Mouse (Mus musculus) embryonic facial prominence, embryonic 11.5 days (tissue): ENCODE data around the gene Parp6. TPM values are rescaled to one million over a fixed set of nuclear protein-coding genes. Genes with fewer than 3 reads are reported as not detected.
A peak's percentile ranks its signal among the peaks of the same experiment; 100 is the strongest.

Source experiments
- ATAC-seq: fragments of 200-750 bp; cut with Nextera tagmentation; replicated peaks from 2 replicates; pipeline ENCODE4 v1.8.0; 2017; ENCODE audit warnings: low read depth; ENCODE audit not compliant: insufficient number of reproducible peaks, low FRiP score, low TSS enrichment
- DNase-seq: peaks from one replicate; pipeline ENCODE4 v3.0.0-alpha.2; 2015; ENCODE audit warnings: low spot score
- H3K27ac ChIP-seq: fragments of 300-500 bp; sonication (generic); replicated peaks from 2 replicates; pipeline ENCODE4 v1.5.1; 2014; ENCODE audit warnings: mild to moderate bottlenecking, low read depth, low read length, control low read depth
- H3K27me3 ChIP-seq: fragments of 300-500 bp; sonication (generic); 2 replicates; pipeline ENCODE4 v1.6.1; 2014; ENCODE audit warnings: mild to moderate bottlenecking, low read length, moderate library complexity, mixed read lengths; ENCODE audit not compliant: control insufficient read depth, insufficient read depth
- H3K36me3 ChIP-seq: fragments of 300-500 bp; sonication (generic); replicated peaks from 2 replicates; pipeline ENCODE4 v1.6.1; 2014; ENCODE audit warnings: low read depth, mild to moderate bottlenecking, low read length, moderate library complexity, mixed read lengths; ENCODE audit not compliant: control insufficient read depth, insufficient read depth
- H3K4me1 ChIP-seq: fragments of 300-500 bp; sonication (generic); 2 replicates; pipeline ENCODE4 v1.6.1; 2014; ENCODE audit warnings: low read length, mixed read lengths; ENCODE audit not compliant: control insufficient read depth, insufficient read depth
- H3K4me2 ChIP-seq: fragments of 300-500 bp; sonication (generic); 2 replicates; pipeline ENCODE4 v1.6.1; 2014; ENCODE audit warnings: low read depth, mild to moderate bottlenecking, control low read depth, low read length, moderate library complexity
- H3K4me3 ChIP-seq: fragments of 300-500 bp; sonication (generic); 2 replicates; pipeline ENCODE4 v1.5.1; 2014; ENCODE audit warnings: low read depth, low read length, control low read depth
- H3K9ac ChIP-seq: fragments of 300-500 bp; sonication (generic); replicated peaks from 2 replicates; pipeline ENCODE4 v1.6.1; 2014; ENCODE audit warnings: mild to moderate bottlenecking, control low read depth, low read length
- H3K9me3 ChIP-seq: fragments of 300-500 bp; sonication (generic); replicated peaks from 2 replicates; pipeline ENCODE4 v1.6.1; 2016; ENCODE audit warnings: mild to moderate bottlenecking, low read length, inconsistent platforms, mixed read lengths; ENCODE audit not compliant: control insufficient read depth
- WGBS: fragments of 180-500 bp; shearing (Covaris S2); extraction: QIAGEN DNeasy Blood & Tissue Kit; methylation state at CpG from one replicate; pipeline ENCODE4 v1.1.7; 2014; 5-methylcytosine and 5-hydroxymethylcytosine counted together
- polyA plus RNA-seq: library from polyadenylated mRNA; unstranded; fragments of >200 nt; fragmentation: Nextera tagmentation; extraction: Ambion mirVana; gene quantifications from 2 replicates; pipeline ENCODE4 v1.2.1, GENCODE M21; 2014

The Parp6 gene
- polyA plus RNA-seq, 1 experiment from 2014 or later, result 36.8 TPM

- H3K9me3 ChIP-seq, result no peaks in the 10 kb centered on the region
- H3K4me2 ChIP-seq, result peak overlapping the region; percentile 81
- under 1% methylated on average over 64 of the region's 65 CpGs for WGBS
- H3K9ac ChIP-seq, result peak overlapping the region; percentile 78
- no peaks in the 10 kb centered on the region for H3K36me3 ChIP-seq
- peak overlapping the region; percentile 91 for H3K27ac ChIP-seq
- peaks cover 2% of the 10 kb centered on the region; the same call in 1 of the 2 replicates for H3K4me1 ChIP-seq
- peak; percentile 58 for ATAC-seq
- H3K4me3 ChIP-seq, result peak overlapping the region; percentile 63
- peak; percentile 94 for DNase-seq
- no peaks in the 10 kb centered on the region for H3K27me3 ChIP-seq
These were observed 39.8 kb downstream of the Parp6 start for GRCm38 (mm10) chr9:59656635-59657617.

DNA sequence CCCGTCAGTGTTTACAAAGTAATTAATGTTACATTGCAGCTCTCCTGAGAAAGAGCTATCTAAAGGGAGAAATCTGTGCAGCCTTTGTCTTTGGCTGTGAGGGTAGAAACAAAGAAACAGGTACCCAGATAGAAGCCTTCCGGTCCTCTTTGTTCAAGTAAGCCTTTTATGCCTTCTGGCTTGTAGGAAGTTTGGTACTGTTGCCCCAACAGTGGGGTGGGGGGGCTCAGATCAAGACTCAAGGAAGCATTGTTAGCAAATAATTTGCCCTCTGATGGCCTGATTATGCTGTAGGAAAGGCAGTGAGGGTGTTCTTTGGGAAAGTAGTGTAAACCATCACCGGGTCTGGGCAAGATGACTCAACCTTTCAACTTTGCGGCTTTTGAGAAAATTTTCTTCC lies 41.1 kb downstream of the Parp6 start:
- peaks cover 2% of the 10 kb centered on the region; the same call in 1 of the 2 replicates for H3K4me1 ChIP-seq
- peak overlapping the region; percentile 63 for H3K4me3 ChIP-seq
- peak overlapping the region; percentile 78 for H3K9ac ChIP-seq
- WGBS, result 3% methylated on average over 4 of the region's 4 CpGs
- no peak for ATAC-seq
- no peaks in the 10 kb centered on the region for H3K27me3 ChIP-seq
- H3K9me3 ChIP-seq, result no peaks in the 10 kb centered on the region
- H3K27ac ChIP-seq, result peak overlapping the region; percentile 91
- peak; percentile 34 for DNase-seq
- no peaks in the 10 kb centered on the region for H3K36me3 ChIP-seq
- peak overlapping the region; percentile 81 for H3K4me2 ChIP-seq

GRCm38 (mm10) chr9:59659036-59660026 lies 42.2 kb downstream of the Parp6 start:
- H3K27me3 ChIP-seq, result no peaks in the 10 kb centered on the region
- DNase-seq (peak; percentile 96), ATAC-seq (0 out of 2 replicates have a peak, but pooled peaks have one; percentile 24)
- H3K27ac ChIP-seq, result no peak overlapping the region
- H3K4me1 ChIP-seq, result peaks cover 2% of the 10 kb centered on the region; the same call in 1 of the 2 replicates
- no peaks in the 10 kb centered on the region for H3K36me3 ChIP-seq
- H3K4me3 ChIP-seq, result peak overlapping the region; percentile 63
- peak overlapping the region; percentile 25; the same call in 1 of the 2 replicates for H3K9ac ChIP-seq
- peak overlapping the region; percentile 81 for H3K4me2 ChIP-seq
- 25% methylated on average over 14 of the region's 14 CpGs for WGBS
- H3K9me3 ChIP-seq, result no peaks in the 10 kb centered on the region

- H3K4me2 ChIP-seq, result no peak overlapping the region
- no peaks in the 10 kb centered on the region for H3K9me3 ChIP-seq
- peaks cover 2% of the 10 kb centered on the region; the same call in 1 of the 2 replicates for H3K4me1 ChIP-seq
- H3K9ac ChIP-seq, result no peak overlapping the region
- no peak for DNase-seq
- no peak overlapping the region for H3K4me3 ChIP-seq
- peaks cover 3% of the 10 kb centered on the region; the same call in 1 of the 2 replicates for H3K36me3 ChIP-seq
- H3K27ac ChIP-seq, result no peak overlapping the region
- H3K27me3 ChIP-seq, result no peaks in the 10 kb centered on the region
- 62% methylated on average over 10 of the region's 10 CpGs for WGBS
- no peak for ATAC-seq
These were observed 43.3 kb downstream of the Parp6 start for GRCm38 (mm10) chr9:59660421-59660820.

GRCm38 (mm10) chr9:59661298-59661975 lies 44.4 kb downstream of the Parp6 start:
- Histone ChIP-seq H3K36me3 (peaks cover 3% of the 10 kb centered on the region), H3K27ac (no peak overlapping the region), H3K9me3 (no peaks in the 10 kb centered on the region), H3K9ac (no peak overlapping the region), H3K4me3 (no peak overlapping the region), H3K27me3 (no peaks in the 10 kb centered on the region), H3K4me2 (no peak overlapping the region), H3K4me1 (peaks cover 2% of the 10 kb centered on the region; the same call in 1 of the 2 replicates)
- ATAC-seq, result no peak
- 58% methylated on average over 6 of the region's 6 CpGs for WGBS
- no peak for DNase-seq

DNA sequence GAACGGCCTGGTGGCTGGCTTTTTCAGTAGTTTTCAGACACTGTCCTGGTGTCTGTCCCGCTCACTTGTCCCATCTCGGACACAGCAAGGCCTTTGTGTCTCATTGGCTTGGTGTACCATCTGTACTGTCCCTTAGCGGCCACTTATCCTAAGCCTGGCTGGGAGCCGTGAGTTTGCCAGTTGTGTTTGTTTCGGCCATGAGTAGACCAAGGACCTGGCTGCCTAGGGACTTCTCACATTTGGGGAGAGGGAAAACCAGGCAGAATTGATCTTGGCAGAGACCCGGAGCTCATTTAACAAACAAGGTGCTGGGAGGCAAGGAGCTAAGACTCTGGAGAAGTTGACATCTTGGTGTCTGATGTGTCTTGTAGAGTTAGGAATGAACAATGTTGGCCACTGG lies 46.1 kb downstream of the Parp6 start:
- H3K4me3 ChIP-seq, result no peak overlapping the region
- H3K4me2 ChIP-seq, result no peak overlapping the region
- no peak overlapping the region for H3K27ac ChIP-seq
- H3K27me3 ChIP-seq, result no peaks in the 10 kb centered on the region
- whole genome bisulfite sequencing, result 82% methylated on average over 7 of the region's 7 CpGs
- H3K4me1 ChIP-seq, result peaks cover 2% of the 10 kb centered on the region; the same call in 1 of the 2 replicates
- ATAC-seq, result no peak
- no peak overlapping the region for H3K9ac ChIP-seq
- DNase-seq, result no peak
- H3K9me3 ChIP-seq, result no peaks in the 10 kb centered on the region
- H3K36me3 ChIP-seq, result peaks cover 12% of the 10 kb centered on the region

DNA sequence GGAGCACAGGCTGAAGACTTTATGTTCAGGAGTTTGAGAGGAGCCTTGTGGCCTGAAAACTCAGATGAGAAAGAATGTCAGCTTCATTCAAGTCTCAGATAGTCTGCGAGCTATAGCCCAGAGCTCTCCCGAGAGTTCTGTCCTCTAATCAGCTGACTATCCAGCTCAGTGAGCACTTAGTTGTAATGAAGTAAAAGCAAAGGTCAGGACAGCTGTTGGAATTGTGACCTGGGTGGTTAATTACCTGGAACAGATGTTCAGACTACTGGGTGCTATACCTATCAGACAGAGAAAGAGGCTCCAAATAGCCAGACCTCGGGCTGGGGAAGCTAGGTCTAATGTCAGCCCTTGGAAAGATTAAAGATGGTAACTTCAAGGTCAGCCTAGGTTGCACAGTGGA lies 46.9 kb downstream of the Parp6 start:
- WGBS, result 66% methylated on average over 3 of the region's 3 CpGs
- H3K9ac ChIP-seq, result no peak overlapping the region
- H3K4me2 ChIP-seq, result no peak overlapping the region
- DNase-seq (no peak), ATAC-seq (no peak)
- no peaks in the 10 kb centered on the region for H3K9me3 ChIP-seq
- H3K27ac ChIP-seq, result no peak overlapping the region
- H3K4me1 ChIP-seq, result peaks cover under 1% of the 10 kb centered on the region; the same call in 1 of the 2 replicates
- H3K36me3 ChIP-seq, result peaks cover 12% of the 10 kb centered on the region
- H3K27me3 ChIP-seq, result no peaks in the 10 kb centered on the region
- H3K4me3 ChIP-seq, result no peak overlapping the region
